Mouse (Mus musculus) G1E-ER4 (cell line): ENCODE results near the gene Rusc1. TPM values are rescaled to one million over a fixed set of nuclear protein-coding genes. Genes with fewer than 3 reads are reported as not detected.

Source experiments
- GATA1 ChIP-seq: IDR thresholded peaks from one replicate; pipeline ENCODE4 v1.8.0; 2012; ENCODE audit warnings: low read length, inconsistent platforms
- polyA plus RNA-seq: library from polyadenylated mRNA; stranded (reverse); fragments of >175 nt; gene quantifications from 2 replicates; pipeline ENCODE4 v1.2.3, GENCODE M21; 2012

Rusc1 gene
- polyA plus RNA-seq = 14.2 and 15.4 TPM in 2 replicates

GRCm38 (mm10) chr3:89093175-89093574 lies at the start of gene Rusc1:
Rusc1 (minus strand) TSS chr3:89093311.
- TF ChIP-seq GATA1 = no peak

DNA sequence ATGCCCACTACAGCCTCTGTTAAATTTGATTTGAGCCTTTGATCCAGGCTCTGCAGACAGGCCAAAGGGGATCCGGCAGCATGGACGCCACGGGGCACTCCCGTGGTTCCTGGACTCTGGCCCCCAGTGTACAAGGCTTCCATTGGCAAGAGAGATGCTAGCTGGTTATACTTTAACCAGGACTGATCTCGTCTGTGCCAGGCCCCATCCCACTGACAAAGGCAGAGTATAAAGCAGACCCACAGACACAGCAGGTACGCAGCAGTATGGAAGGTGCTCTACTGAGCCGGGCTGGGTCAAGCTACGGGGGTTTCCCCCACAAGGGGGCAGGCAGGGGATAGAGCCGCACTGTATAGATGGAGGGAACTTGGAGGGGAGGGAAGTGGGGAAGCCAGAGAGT lies 43.3 kb upstream of the Rusc1 start:
- TF ChIP-seq GATA1 = no peak

GRCm38 (mm10) chr3:89135958-89136357 lies 42.8 kb upstream of the Rusc1 start, which contains the start of gene Pklr:
Pklr (plus strand) TSS chr3:89136142.
- no peak for TF ChIP-seq GATA1

GRCm38 (mm10) chr3:89133752-89134151 lies 40.6 kb upstream of the Rusc1 start:
- no peak for TF ChIP-seq GATA1

GRCm38 (mm10) chr3:89133063-89133450 lies 39.9 kb upstream of the Rusc1 start:
- no peak for TF ChIP-seq GATA1

DNA sequence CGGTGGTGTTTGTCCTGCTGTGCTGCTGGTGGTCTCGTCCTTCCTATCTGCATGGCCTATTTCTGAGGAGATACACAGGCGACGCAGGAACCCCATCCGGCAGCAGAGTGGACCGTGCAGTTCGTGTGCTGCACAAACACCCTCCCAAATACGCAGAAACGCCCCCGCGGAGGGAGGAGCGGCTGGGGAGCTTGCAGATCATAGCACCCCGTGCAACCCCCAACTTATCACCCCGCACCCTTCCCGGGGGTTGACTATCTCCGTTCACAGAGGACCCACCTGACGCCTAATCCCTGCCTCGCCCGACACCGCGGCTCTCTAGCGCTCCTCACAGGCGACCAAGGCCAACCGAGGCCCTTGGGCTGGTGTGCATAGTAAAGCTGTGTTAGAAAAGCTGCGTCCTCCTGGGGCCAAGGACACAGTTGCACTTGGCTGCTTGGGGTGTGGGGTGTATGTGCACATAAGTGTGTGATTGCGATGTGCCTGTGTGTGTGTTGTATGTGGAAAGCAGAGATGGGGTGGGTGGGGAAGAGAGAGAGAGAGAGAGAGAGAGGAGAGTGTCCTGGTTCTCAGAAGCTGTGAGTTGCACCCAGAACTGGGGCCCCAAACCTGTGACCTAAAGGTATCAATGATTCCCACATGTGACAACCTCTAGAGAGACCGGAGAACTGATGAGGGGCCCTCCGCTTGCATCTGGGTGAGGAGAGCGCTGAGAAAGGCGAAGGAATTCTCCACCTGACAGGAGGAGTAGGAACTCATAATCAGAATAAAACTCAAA lies 39.4 kb upstream of the Rusc1 start:
- peak; percentile 53 for TF ChIP-seq GATA1

- TF ChIP-seq GATA1 = no peak
Observed at GRCm38 (mm10) chr3:89131816-89132215, 38.7 kb upstream of the Rusc1 start.

DNA sequence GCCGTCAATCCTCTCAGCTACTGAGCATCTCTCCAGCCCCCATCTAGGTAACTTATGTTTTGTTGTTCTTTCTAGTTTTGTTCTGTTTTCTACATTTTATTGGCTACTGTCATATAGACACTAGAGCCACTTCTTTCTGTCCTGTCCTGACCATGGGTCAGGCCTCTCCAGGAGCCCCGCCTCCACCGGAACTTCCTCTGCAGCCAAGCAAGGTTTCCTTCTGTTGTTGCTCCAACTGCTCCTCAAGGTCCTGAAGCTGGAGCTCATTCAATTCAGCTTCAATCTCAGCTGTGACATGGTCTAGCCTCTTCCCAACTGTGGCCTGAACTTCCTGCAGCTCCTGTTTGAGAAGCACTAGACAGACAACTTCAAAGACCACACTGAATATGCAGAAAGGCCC lies 36.8 kb upstream of the Rusc1 start:
- TF ChIP-seq GATA1 = no peak

DNA sequence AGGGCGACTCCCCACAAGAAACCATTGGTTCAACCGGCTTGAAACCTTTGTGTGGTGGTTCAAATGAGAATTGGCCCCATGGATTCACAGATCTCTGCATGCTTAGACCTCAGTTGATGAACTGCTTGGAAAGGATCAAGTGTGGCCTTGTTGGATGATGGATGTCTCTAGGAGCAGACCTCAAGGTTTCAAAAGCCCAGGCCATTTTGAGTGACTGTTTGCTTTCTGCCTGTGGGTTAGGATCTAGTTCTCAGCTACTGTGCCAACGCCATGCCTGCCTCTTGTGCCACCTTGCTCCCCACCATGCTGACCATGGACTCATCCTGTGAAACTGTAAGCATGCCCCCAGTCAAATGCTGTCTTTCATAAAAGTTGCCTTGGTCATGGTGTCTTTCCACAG lies 32.9 kb upstream of the Rusc1 start:
- TF ChIP-seq GATA1 = no peak

GRCm38 (mm10) chr3:89124241-89124640 lies 31.1 kb upstream of the Rusc1 start:
- TF ChIP-seq GATA1 = no peak

DNA sequence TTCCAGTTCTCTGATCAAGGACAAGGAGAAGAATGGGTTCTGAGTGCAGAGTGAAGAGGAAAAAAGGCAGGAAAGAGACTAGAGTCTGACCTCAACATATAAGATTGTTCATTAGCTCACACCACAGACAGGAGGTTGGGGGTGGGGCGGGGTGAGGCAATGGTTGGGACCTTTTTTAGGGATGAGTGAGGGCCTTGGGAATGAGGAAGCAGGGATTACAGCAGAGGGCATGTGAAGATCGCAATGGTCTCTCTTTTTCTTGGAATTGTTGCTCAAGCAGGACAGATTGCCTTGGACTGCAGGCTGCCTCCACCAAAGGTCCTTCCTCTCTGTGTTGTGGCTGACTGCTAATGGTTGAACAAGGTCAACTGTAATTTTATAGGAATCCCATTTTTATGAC lies 30.2 kb upstream of the Rusc1 start:
- TF ChIP-seq GATA1 = no peak

DNA sequence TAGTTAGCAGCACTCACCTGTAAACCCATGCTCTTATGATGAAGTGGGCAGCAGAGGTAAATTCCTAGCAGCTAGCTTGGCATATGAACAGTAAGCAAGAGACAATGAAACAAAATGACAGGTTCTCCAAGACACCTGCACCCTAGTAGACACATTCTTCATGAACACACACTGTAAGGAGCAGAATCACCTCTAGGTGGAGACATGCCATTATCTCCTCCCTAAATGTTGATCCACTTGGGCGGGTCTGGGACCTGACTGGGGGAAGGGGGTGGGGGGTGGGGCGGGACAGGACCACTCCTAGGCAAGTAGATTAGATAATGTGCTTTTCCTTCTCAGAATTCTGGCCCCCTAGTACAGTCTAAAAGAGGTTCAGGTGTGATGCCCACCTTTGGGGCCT lies 22.4 kb upstream of the Rusc1 start:
- no peak for TF ChIP-seq GATA1

DNA sequence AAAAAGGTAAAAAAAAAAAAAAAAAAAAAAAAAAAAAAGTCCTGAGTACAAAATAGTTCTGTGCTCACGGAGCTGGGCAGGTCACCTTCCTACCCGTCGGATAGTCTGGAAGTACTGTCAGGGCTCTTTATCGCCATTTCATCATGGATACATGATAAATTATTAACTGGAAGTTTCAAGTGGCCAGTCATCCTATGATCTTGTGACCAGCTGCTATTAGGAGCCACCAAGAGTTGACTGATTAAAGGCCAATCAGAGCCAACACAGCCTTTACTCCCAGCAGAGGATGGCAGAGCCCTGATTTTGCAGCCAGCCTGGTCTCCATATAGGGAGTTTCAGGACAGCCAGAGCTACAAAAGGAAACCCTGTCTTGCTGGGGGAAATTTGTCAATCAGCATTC lies 19.9 kb upstream of the Rusc1 start:
- no peak for TF ChIP-seq GATA1

- no peak for TF ChIP-seq GATA1
Observed at GRCm38 (mm10) chr3:89108146-89108545, 15.0 kb upstream of the Rusc1 start.

DNA sequence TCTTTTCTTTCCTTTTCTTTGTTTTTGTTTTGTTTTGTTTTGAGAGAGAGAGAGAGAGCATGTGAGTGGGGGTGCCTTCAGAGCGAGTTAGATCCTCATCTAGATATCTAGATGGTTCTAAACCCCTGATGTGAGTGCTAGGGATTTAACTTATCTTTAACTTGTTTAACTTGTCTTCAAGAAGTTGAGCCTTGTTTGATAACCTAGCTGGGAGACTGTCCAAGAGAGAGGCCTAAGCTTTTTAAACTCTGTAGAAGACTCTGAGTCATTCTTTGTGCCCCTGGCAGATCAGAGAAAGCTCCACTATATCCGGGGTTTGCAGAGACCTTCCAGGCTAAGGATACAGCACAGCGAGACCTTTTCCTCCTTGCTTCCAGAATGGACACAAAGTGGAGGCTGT lies 14.4 kb upstream of the Rusc1 start:
- TF ChIP-seq GATA1 = no peak

DNA sequence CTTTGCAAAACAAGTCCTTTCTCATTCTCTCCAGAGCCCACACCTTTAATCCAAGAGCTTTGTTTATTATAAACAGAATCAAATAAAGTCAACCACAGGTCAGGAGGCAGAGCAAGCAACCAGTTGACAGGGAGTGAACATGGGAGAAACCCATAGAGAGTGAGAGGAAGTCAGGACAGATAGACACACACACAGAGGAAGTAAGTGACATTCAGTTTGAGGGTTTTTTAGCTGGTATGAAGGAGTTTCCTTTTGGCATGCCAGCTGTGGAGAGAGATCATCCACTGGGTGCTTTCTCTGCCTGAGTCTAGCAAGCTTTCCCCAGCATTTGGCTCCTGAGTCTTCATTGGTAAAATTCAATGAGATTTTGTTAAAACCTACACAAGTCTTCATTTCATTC lies 13.8 kb upstream of the Rusc1 start:
- no peak for TF ChIP-seq GATA1

- no peak for TF ChIP-seq GATA1
Observed at GRCm38 (mm10) chr3:89103291-89103595, 10.1 kb upstream of the Rusc1 start.

DNA sequence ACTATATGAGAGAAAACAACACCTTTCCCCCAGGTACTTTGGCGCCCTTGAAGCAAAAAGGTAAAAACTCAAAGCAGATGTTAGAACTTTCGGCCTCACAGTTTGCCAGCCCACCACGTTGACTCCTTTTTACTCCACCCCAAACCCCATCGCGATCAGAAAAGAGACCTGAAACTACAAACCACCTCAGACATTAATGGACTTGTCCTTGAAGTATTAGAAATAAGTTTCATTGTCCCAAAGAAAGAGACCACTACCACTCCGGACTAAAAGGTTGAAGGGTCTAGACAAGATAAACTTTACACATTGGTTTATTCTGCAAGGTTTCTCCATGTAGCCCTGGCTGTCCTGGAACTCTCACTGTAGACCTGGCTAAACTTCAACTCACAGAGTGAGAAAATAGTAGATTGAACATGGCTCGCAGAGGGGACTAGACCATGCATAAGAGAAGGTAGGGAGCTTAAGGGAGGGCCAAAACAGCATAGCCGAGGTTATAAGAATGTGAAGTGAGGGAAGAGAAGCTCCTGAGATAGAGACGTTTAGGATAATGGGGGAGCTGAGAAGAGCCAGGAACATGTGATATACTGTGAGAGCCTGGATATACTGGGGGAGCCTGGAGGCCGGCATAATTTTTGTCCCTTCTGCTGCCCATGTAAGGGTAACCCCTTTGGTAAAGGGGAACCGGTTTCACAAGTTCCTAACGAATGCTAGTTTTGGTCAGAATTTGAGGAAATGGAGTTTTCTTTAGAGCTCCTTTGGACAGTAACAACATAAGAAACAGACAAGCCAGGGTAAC lies 9.6 kb upstream of the Rusc1 start:
- no peak for TF ChIP-seq GATA1
